Mouse (Mus musculus): ENCODE measurements around the gene Abcg2.
"Not testable (repeated sequence)": the region's sequence is repeated elsewhere in the genome, so short reads cannot be mapped to it uniquely, and the experiment has no call there.

DNA sequence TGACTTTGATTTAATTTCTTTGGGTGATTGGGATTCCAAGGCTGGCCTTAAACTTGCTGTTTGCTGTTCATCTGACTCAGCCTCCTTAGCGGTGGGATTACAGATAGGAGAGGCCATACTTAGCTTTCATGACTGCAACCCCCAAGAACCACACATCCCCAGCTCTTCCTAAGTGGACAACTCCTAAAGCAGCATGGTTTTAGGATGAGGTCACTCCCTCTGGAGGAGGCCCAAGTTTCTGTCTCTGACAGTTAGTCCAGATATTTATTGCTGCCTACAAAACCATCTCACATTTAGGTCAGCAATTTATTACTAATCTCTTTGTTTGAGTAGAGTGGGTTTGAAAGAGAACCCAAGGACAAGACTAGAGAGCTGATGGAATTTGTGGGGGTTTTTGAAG lies 17.8 kb downstream of the Abcg2 start:
- not testable (repeated sequence) for TF ChIP-seq GATA1 (IDR thresholded peaks at IDR 0.05; ENCODE audit: borderline replicate concordance, low read length); FLI1 (IDR thresholded peaks at IDR 0.05; ENCODE audit: low read length)

All from megakaryocyte, embryonic 14.5 days (primary cell).